In genomic region chr17:56626260-56626659, GRCm38 (mm10) we compare ENCODE assay signal across 1 mouse cellular context.
TF ChIP-seq lines count a peak whose summit lies in the region.

No protein-coding gene starts in this region.

TF ChIP-seq in MEL, 35 proteins besides CTCF, POLR2A, EP300 and RAD21:
- TF ChIP-seq TAL1 (IDR thresholded peaks at IDR 0.05; ENCODE audit: low read length) (no peak), GATA1 (IDR thresholded peaks at IDR 0.05; ENCODE audit: low read depth, low read length) (peak; percentile 22; the same call in 1 of the 2 replicates)
